Mouse (Mus musculus) bone marrow, adult 2 months (tissue): ENCODE results near the gene Rab30. TPM values are rescaled to one million over a fixed set of nuclear protein-coding genes. Genes with fewer than 3 reads are reported as not detected.

Experiments
- H3K27ac ChIP-seq: fragments of 200-500 bp; 2 replicates; pipeline ENCODE4 v1.5.1; 2012; ENCODE audit warnings: low read depth, mild to moderate bottlenecking, control low read depth, inconsistent platforms, low read length; ENCODE audit not compliant: control insufficient read depth, poor library complexity, insufficient read depth
- H3K4me1 ChIP-seq: fragments of 200-500 bp; 2 replicates; pipeline ENCODE4 v1.6.1; 2011; ENCODE audit warnings: low read length; ENCODE audit not compliant: control insufficient read depth, insufficient read depth
- H3K4me3 ChIP-seq: fragments of 200-500 bp; replicated peaks from 2 replicates; pipeline ENCODE3; 2011; ENCODE audit warnings: mild to moderate bottlenecking, low read depth, low read length, control low read depth; ENCODE audit not compliant: control insufficient read depth
- CTCF ChIP-seq: fragments of 200-500 bp; IDR thresholded peaks from 2 replicates; pipeline ENCODE4 v1.5.1; 2011; ENCODE audit warnings: low read length, control low read depth; ENCODE audit not compliant: control insufficient read depth, insufficient read depth
- POLR2A ChIP-seq: fragments of 200-500 bp; IDR thresholded peaks from 2 replicates; pipeline ENCODE4 v1.6.1; 2011; ENCODE audit warnings: low read depth, mild to moderate bottlenecking, control low read depth, low read length, borderline replicate concordance; ENCODE audit not compliant: control insufficient read depth
- WGBS: fragments of 180-500 bp; shearing (Covaris S2); methylation state at CpG from one replicate; pipeline ENCODE4 v1.1.7; 2018; 5-methylcytosine and 5-hydroxymethylcytosine counted together
- polyA plus RNA-seq: library from polyadenylated mRNA; stranded (reverse); fragments of >200 nt; gene quantifications from 2 replicates; pipeline ENCODE4 v1.2.4, GENCODE M21; 2011; ENCODE audit warnings: low replicate concordance; ENCODE audit not compliant: missing spikeins, insufficient read depth, insufficient read length

The Rab30 gene
- polyA plus RNA-seq = 6.8 and 6.9 TPM in 2 replicates

DNA sequence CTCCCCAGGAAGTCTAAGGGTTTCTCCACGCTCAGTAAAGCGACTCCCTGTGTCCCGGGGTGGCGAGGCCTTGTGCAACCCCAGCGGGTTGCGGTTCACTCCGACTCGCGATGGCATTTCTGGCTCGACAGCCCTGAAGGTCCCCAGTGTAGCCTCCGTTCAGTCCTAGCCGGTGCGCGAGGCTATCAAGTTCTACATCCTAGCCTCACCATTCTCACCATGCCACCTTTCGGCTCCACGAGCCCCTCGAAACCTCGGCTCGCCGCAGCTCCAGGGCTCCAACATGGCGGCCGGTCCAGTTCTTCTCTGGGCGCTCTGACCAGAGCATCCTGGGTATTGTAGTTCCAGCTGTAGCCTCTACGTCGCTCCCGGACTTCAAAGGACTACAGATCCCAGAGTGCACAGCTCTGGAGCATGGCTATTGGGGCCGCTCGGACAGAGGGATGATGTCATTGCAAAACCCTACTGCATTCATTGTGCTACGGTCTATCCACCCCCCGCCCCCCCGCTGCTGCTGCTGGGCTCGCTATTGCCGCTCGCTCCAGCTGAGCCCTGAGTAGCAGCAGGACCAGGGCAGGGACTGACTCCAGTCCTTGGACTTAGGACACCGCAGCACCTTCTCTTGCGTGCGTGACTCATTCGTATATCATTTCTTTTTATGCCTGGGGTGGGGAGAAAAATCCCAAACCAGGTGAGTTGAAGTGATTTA is at the start of gene Rab30:
Gene Rab30 (plus strand): TSS at position 452 of the 709 bp plus-strand sequence.
- TF ChIP-seq CTCF = no peak
- peak; percentile 81; the same call in 1 of the 2 replicates for TF ChIP-seq POLR2A
- WGBS = under 1% methylated on average over 38 of the region's 38 CpGs
- Histone ChIP-seq H3K4me1 (peaks cover 1% of the 10 kb centered on the region), H3K27ac (peak within 1 kb of the TSS; percentile 90), H3K4me3 (peak within 1 kb of the TSS; percentile 95)

DNA sequence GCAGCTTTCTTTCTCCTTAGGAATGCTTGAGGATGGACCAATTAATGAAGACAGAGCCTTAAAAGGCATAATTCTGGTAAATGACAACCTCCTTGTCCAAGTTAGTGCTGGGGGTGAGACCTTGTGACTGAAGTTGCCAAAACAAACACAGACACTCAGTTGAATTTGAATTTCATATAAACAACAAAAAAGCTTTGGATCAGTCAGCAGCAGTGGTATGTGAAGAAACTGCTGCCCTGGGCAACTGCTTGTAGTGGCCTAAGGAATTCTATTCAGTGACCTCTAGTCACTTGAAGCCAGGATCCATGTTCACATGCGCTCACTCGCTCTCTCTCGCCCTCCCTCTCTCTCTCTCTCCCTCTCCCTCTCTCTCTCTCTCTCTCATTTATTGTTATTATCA is 45.0 kb upstream of the Rab30 start:
- TF ChIP-seq CTCF = no peak
- no peak for TF ChIP-seq POLR2A
- Histone ChIP-seq H3K4me3 (no peak overlapping the region), H3K4me1 (no peaks in the 10 kb centered on the region), H3K27ac (no peak overlapping the region)
- 90% methylated on average over 3 of the region's 3 CpGs for WGBS

GRCm38 (mm10) chr7:92698770-92699169 is 42.6 kb upstream of the Rab30 start:
- Histone ChIP-seq H3K27ac (no peak overlapping the region), H3K4me1 (no peaks in the 10 kb centered on the region), H3K4me3 (no peak overlapping the region)
- 49% methylated on average over 5 of the region's 5 CpGs for WGBS
- TF ChIP-seq CTCF = no peak
- no peak for TF ChIP-seq POLR2A

GRCm38 (mm10) chr7:92703661-92704060 is 37.7 kb upstream of the Rab30 start:
- H3K4me1 ChIP-seq = no peaks in the 10 kb centered on the region
- WGBS = 69% methylated on average over 1 of the region's 1 CpGs
- TF ChIP-seq POLR2A (no peak), CTCF (no peak)
- no peak overlapping the region for H3K4me3 ChIP-seq
- no peak overlapping the region for H3K27ac ChIP-seq

DNA sequence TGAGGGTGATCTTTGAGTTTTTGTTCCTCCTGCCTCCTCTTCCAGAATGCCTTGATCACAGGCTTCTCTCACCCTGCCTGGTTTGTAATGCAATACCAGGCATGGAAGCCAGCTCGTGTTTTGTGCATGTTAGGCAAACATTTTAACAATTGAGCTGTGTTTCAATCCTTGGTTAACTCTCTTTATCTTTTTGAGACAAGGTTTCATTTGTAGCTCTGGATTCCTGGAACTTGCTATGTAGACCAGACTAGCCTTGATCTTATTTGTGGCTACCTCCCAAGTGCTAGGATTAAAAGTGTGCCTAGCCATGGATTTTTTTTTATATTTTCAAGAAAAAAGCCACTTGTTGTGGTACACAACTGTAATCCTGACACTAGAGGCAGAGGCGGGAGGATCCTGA is 35.9 kb upstream of the Rab30 start:
- no peak for TF ChIP-seq POLR2A
- no peak for TF ChIP-seq CTCF
- no peaks in the 10 kb centered on the region for H3K4me1 ChIP-seq
- H3K4me3 ChIP-seq = no peak overlapping the region
- H3K27ac ChIP-seq = no peak overlapping the region
- WGBS = 72% methylated on average over 2 of the region's 2 CpGs

GRCm38 (mm10) chr7:92706711-92707110 is 34.7 kb upstream of the Rab30 start:
- TF ChIP-seq CTCF = no peak
- TF ChIP-seq POLR2A = no peak
- H3K4me1 ChIP-seq = no peaks in the 10 kb centered on the region

DNA sequence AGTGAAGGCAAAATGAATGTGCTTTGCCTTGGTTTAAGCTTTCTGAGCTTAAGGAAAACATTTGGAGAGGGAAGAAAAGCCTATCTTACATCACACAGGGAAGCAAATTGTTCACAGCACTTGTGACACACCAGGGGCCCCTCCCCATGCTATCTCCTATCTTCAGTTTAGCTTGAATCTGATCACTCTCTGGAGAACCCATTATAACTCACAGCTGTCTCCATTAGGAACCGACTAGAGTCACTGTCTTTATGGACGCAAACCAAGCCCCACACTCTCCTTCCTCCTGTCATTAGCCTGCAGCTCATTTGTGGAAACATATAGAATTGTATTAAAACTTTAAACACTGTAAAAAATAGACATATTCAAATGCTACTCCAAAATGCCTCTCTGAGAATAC is 31.8 kb upstream of the Rab30 start:
- no peak for TF ChIP-seq POLR2A
- no peak for TF ChIP-seq CTCF
- Histone ChIP-seq H3K4me1 (no peaks in the 10 kb centered on the region), H3K27ac (no peak overlapping the region), H3K4me3 (no peak overlapping the region)
- 56% methylated on average over 2 of the region's 2 CpGs for WGBS

More at GRCm38 (mm10) chr7:92706711-92707110, 34.7 kb upstream of the Rab30 start:
- WGBS = 77% methylated on average over 12 of the region's 12 CpGs
- no peak overlapping the region for H3K27ac ChIP-seq
- H3K4me3 ChIP-seq = no peak overlapping the region

DNA sequence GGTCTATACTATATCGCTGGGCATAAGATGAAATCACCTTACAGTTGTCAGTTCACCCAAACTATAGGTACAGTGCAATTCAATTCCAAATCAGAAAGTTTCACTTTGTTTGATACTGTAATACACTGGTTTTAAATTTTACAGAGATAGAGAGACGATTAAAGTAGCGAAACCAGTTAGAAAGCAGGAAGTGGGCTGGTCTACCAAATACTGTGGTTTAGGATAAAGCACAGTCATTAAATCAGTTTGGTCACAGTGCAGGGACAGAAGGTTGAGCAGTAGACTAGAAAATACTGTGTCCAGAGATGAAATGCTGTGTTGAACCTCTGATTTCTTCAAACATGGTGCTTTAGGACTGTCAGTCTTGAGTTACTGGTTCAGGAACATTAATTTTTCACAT is 29.8 kb upstream of the Rab30 start:
- WGBS = 20% methylated on average over 3 of the region's 3 CpGs
- H3K4me1 ChIP-seq = no peaks in the 10 kb centered on the region
- no peak overlapping the region for H3K27ac ChIP-seq
- H3K4me3 ChIP-seq = no peak overlapping the region
- no peak for TF ChIP-seq POLR2A
- TF ChIP-seq CTCF = no peak
